Mouse (Mus musculus) lung, postnatal 0 days (tissue): ENCODE data around the gene Pde12.

ENCODE experiments used
- CTCF ChIP-seq: IDR thresholded peaks from 2 replicates; pipeline ENCODE4 v1.5.1; 2016; ENCODE audit warnings: antibody characterized with exemption, mild to moderate bottlenecking
- EP300 ChIP-seq: IDR thresholded peaks from 2 replicates; pipeline ENCODE4 v1.6.1; 2016; ENCODE audit warnings: antibody characterized with exemption, mild to moderate bottlenecking, control low read depth

GRCm38 (mm10) chr14:26645989-26646650 is 23.6 kb downstream of the Pde12 start:
- TF ChIP-seq CTCF: no peak
- no peak for TF ChIP-seq EP300
